Mouse (Mus musculus) cerebellum, adult 8-10 months (tissue): ENCODE results near the gene Mx1.

Experiments used
- DNase-seq: peaks from one replicate; pipeline ENCODE4 v3.0.0; 2022

Mx1 gene

DNA sequence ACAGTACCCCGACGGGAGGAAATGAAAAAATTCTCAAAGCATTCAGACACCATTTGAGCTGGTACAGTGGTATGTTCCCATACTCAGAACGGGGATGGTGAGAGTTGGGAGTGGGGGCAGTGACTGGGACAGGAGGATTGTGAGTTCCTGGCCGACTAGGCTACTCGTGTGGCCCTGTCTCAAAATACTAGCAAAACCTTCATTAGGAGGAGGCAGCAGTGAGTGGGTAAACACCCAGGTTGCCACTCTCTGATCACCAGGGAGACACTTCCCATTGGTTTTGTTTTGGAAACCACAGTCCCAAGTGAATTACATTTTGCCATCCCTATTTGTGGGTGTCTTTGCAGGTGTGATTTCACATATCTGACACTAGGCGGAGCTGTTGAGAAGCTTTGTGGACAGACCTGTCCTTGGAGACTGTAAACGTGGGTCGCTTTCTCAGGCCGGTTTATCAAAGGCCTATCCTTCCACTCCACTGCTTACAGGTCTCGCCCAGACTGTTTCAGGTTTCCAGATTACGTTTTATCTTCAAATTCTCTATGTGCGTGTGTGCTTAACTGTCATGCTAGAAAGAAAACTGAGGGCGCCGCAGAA lies 18.9 kb downstream of the Mx1 start:
- DNase-seq = peak; percentile 18

DNA sequence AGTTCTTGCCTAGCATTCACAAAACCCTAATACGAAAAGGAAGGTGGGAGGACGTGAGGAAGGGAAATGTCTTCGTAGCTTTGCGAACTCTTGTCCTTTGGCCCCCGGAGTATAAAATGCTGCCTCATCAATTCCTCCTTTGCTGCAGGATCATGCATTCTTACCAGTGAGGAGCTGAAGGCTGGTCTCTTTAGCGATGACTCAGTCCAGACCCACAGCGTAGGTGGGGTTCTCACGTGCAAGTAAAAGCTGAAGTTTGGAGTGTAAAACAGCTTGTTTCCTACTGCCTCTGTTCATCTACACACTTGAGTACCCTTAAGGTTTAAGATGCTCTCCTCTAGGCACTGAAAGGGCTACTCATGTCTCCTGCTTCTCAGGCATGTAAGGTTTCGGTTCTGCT lies 20.7 kb downstream of the Mx1 start:
- DNase-seq = no peak

DNA sequence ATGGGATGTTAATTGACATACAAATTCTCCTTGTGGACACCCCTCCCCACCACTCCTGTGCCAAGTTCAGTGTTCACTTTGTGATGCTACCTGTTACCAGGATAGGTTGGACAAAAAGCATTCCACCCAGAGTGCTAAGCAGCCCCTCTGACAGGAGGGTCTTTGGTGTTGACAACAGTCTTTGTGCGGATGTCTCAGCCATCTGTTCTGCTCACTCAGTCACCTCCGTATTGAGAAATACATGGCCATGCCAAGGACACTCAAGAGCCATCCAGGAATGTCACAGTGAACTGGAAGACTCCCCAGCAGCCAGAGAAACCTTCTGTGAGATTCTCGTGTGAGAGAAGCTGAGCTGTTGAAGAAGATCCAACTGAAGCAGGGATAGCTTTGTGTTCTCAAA lies 24.5 kb downstream of the Mx1 start:
- DNase-seq = no peak

DNA sequence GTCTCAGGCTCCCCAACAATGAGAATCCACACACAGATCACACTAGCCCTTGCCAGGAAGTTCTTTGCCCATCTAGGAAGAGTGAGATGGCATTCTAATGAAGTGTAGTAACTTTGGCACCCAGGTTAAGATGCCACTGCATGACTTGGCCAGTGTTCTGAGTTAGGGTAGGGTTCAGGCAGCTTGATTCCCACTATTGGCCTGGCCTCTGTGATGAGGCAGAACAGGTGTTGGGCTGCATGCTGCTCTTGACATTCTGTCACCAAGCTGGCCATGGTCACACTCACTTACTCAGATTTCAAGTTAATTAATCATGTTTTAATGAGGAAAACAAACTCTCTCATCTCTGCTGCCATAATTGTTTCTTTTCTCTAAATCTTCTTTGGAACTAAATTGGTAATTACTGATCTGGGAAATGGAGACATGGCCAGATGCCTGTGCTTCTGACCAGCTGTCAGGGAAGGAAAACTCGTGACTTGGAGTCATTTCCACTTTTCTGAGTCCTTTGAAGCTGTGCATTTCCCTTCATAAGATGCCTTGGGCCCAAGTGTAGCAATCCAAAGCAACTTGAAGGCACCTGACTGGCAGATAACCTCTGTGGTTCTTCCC lies 25.2 kb downstream of the Mx1 start:
- no peak for DNase-seq

DNA sequence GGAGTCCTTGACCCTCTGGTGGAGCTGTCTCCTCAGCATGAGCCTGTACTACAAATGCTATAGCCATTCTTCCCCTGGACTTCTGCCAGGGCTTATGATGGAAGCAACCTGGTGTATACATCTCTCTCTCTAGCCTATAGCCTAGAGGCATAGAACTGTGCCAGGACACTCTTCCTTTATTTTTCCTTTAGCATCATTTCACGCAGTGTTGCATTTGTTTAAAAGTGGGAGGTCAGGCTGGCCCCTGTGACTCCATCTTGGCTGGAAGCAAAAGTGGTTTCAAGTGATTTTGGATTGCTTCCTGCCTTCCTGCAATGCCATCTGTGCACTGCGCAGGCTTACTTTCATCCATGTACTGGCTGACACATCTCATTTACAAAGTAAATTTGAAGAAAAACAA lies 28.5 kb downstream of the Mx1 start:
- DNase-seq = peak; percentile 7

DNA sequence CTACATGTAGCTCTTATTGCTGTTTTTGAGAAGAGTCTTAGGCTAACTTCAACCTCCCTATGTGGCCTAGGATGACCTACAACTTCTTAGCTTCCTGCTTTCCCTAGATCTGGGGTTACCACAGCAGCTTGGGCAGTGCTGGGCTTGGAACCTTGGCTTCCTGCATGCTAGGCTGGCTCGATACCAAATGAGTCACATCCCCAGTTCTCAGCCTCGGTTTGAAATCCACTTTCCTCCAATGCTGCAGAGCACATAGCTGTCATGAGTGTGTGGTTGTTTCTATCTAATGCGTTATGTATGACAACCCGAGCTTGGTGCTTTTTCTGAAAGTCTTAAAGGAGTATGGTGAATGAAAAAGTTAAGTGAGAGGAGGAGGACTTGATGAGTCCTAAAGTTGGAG lies 31.4 kb downstream of the Mx1 start:
- DNase-seq = no peak

DNA sequence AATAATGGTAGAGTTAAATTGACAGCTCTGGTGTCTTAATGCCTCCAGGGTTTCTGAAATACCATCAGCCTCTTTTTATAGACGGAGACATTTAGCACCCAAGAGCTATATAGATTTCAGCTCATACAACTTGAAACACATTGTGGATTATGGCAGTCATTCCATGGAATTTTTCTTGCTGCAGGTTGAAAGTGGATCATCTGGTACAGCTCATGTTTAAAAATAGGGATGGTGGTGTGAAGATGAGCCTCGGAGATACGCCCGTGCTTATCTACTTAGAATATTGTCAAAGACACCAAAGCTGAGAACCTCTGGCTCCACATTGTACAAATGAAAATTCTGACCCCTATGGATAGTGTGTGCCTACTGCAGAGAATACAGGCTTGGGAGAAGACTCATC lies 32.6 kb downstream of the Mx1 start:
- DNase-seq = no peak

DNA sequence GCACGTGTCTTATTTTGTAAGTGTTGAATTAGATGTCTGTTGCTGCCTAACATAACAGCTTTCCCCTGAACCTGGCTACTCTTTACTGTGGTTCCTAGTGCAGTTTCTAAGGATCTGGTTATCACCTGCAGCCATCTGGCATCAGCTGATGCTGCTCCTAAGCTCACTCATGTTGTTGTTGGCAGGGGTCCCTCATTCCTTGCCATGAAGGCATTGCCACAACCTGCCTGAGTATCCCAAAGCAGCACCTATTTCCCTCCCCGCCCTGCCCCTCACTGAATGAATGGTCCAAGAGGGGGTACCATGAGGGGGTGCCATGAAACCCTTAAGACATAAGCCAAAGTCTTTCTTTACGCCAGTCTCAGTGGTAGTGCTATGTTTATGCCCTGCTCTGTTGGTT lies 34.7 kb downstream of the Mx1 start:
- DNase-seq = no peak

DNA sequence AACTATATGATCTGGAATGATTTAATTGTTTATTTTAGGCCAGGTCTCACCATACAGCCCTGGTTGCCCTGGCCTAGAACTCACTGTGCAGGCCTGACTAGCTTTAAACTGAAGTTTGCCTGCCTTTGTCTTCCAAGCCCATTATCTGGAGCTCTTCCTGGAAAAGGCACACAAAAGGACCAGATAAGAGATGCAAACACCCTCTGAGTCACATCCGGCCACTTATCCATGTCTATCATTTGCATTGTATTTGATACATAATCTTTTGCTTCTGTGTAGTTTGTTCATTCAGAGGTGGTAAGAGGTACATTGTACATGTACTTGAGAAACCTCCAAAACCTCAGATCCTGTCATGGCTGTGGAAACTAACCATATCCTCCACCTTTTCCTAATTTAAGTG lies 39.1 kb downstream of the Mx1 start:
- DNase-seq = no peak

DNA sequence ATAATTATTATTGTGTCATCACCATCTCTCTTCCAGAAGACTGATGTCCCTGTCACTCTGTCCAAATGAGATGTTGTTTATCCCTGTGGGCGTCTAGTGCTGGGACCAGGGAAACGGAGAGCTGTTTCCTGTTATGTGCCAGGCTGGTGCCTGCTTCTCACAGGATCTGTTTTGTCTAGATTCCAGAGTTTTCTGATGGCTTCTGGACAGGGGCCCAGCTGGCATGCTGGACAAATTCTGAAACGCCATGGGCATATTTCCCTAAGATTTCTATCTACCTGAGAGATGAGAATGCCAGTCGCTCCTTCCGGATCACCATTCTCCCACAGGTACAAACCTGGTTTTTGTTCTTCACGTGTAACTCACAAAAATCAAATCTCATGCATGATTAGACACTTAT lies 41.0 kb downstream of the Mx1 start:
- no peak for DNase-seq

DNA sequence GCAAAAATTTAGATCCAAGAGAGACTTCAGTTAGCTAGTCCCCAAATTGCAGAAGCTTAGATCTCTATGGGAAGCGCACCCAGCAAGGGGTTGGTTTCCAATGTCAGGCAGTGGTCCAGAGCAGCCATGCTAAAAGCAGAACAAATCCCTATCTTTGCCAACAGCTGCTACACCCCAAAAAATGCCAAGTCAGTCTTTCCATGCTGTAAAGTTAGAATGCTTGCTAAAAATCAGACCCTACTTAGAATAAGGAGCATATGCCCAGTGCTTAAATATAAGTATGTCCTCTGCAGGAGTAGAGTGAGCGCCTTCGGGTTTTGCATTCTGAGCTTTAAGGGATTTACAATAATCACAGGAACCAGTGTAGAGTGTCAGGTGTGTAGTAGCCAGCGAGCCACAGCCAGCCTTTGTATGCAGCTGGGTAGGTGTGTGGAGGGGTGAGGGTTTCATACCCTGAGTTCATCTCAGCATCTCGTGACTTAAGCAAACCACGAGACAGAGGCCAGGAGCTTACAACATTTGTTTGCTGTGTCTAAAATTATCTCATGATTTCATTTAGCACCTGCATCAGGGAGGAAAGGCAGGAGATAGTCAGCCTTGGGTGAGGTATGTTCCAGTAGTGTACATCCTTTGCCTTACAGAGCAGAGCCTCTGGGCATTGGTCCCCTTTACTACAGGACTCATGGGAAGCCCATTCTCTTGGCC lies 43.8 kb downstream of the Mx1 start:
- DNase-seq = no peak

DNA sequence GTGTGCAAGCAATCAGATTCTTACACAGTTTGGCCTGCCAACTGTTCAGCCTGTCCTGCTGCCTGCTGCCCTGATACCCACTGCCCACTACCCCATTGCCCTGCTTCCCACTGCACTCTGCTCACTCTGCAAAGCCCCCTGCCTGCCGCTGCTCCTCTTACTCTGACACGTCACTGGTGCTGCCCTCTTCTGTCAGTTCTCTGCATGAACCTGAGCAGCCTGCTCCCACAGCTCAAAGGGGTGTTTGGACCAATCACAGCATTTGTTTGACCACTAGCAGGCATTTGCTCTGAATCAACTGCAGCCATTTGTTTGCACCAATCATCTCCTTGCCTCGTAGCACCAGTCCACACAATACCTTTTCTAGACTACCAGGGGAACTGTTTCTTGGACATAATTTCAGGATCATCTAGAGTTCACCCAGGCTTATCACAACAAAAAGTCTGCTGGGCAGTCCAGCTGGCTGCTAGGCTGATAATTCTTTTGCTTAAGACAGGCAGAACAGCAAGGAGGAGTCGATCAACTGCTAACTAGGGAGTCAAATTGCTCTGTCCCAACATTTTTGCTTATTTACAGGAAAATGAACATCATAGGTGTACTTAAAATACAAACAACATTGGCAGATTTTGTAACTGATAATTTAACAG lies 44.7 kb downstream of the Mx1 start:
- peak; percentile 8 for DNase-seq

DNA sequence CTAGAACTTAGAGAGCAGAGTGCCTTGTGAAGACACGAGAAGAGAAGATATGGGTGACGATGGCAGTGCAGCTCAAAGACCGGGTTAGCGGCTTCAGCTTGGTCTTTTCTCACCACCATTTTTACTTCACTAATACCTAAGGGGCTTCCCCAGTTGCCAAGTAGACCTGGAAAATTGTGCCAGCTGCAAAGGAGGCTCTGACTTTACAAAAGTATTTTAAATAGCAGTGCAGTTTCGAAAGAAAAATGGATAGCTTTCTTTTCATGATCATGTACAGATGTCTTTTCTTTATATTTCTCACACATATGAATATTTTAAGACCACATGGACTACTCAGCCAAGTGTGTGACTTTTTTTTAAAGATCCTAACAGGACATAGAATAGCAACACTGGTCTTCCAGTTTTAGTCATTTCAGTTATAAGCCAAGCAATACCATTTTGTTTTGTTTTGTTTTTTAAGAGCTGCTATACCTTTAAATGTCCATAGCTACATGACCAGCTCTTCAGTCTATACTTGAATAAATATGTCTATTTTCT lies 57.2 kb downstream of the Mx1 start:
- no peak for DNase-seq

DNA sequence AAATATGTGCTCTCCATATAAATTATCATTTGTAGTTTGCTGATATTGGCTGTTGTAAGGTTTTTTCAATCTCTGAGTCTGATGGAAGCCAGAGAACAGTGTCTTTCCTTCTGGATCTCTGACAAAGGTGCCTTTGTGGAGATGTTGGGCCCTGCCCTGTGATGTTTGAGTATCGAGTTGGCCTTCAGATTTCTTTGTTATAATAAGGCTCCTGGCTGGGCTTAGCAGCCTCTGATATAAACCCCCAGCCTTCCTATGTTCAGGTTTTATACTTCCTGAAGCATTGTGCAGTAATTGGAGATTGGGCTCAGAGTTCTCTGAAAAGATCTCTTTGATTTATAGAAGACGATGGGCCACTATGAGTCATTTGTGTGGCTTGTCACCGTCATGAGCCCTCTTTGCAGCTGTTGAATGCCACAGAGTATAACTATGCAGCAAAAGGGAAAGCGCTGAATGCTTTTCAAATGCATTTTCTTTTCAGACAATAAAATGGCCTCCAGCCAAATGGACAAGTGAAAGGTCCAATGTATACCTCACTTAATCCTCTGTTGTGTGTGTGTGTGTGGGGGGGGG lies 60.4 kb downstream of the Mx1 start:
- DNase-seq = no peak

DNA sequence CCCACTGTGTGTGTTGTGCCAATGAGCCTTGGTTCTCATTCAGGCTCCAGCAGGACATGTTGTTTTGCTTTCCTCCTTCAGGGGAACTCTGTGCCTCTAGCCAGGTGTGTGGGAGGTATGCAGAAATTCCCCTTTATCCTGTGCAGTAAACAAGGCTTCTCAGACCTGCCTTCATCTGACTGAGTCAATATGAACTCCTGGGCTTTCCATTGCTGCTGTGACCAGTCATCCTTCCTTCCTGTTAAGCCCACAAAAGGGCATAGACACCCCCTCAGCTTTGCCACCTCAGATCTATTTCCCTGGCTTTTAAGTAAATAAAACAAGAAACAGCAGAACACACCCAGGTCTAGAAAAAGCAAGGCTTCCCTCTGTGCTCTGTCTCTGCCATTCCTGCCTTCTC lies 61.0 kb downstream of the Mx1 start:
- no peak for DNase-seq

DNA sequence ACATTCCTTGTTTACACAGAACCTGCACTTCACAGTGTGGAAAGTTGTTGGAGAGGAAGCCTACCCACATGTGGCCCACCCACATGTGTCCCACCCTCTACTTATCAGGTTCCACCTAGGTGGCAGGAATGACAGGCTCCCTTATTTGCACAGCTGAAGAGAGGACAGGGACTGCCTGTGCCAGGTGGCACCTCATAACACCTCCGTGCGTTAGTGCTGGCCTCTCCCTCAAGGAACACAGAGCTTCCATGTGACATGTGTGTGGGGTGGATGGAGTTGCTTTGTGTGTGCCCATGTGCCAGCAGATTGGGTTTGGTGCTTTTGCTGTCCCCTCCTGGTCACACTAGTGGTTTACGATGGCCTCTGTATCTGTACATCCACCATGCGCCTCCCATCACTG lies 62.7 kb downstream of the Mx1 start:
- no peak for DNase-seq

DNA sequence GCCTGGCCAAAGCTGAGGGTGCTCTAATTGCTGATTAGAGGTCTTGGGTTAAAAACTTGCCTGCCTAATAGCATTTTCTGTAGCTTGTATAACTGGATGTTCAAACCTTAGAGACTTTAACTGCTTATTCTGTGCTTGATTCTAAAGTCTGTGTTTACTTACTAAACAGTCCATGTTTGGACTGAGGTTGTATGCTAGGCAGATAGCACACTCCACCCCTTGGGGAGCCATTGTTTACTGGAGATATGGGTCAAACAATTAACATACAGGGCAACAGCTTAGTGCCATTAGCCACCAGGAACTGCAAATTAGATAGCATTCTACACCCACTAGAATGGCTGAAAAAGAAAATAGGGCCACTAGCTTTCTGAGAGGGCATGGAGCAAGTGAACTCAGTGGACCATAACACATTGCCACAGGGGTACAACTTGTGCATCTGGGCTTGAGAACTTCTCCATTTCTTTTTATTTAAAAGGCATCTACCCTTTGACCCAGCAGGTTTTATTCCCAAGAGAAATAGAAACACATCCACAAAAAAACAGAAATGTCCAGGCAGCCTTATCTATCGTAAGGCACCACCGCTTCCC lies 64.7 kb downstream of the Mx1 start:
- DNase-seq = no peak
